Mouse (Mus musculus) gonadal fat pad, adult 2 months (tissue): ENCODE data around the gene Sbds. TPM values are rescaled to one million over a fixed set of nuclear protein-coding genes. Genes with fewer than 3 reads are reported as not detected.

Experiments
- DNase-seq: peaks from one replicate; pipeline ENCODE4 v3.0.0-alpha.2; 2012; ENCODE audit warnings: low read depth
- polyA plus RNA-seq: library from polyadenylated mRNA; depleted of rRNA; stranded (reverse); fragments of >200 nt; gene quantifications from 2 replicates; pipeline ENCODE4 v1.2.3, GENCODE M21; 2012; rRNA removed

Sbds gene
- polyA plus RNA-seq, result 37.0 and 37.5 TPM in 2 replicates

- peak; percentile 67 for DNase-seq
These were observed at the start of gene Sbds, which contains the start of gene Tyw1 for GRCm38 (mm10) chr5:130255017-130255720. Sbds (minus strand) TSS chr5:130255530. Tyw1 (plus strand) TSS chr5:130255619.

GRCm38 (mm10) chr5:130303611-130304010, 48.3 kb upstream of the Sbds start:
- no peak for DNase-seq

GRCm38 (mm10) chr5:130299526-130299925, 44.2 kb upstream of the Sbds start:
- no peak for DNase-seq

- DNase-seq, result no peak
These were observed 43.6 kb upstream of the Sbds start for GRCm38 (mm10) chr5:130298831-130299460.

GRCm38 (mm10) chr5:130296071-130296470, 40.7 kb upstream of the Sbds start:
- no peak for DNase-seq

GRCm38 (mm10) chr5:130294598-130294997, 39.3 kb upstream of the Sbds start:
- DNase-seq, result no peak

- no peak for DNase-seq
These were observed 38.6 kb upstream of the Sbds start for GRCm38 (mm10) chr5:130293941-130294340.

GRCm38 (mm10) chr5:130292976-130293375, 37.6 kb upstream of the Sbds start:
- no peak for DNase-seq

- DNase-seq, result no peak
These were observed 35.4 kb upstream of the Sbds start for GRCm38 (mm10) chr5:130290775-130291174.

- no peak for DNase-seq
These were observed 34.9 kb upstream of the Sbds start for GRCm38 (mm10) chr5:130290242-130290641.

GRCm38 (mm10) chr5:130288106-130288505, 32.8 kb upstream of the Sbds start:
- DNase-seq, result no peak

GRCm38 (mm10) chr5:130283079-130283732, 27.9 kb upstream of the Sbds start:
- DNase-seq, result no peak

- DNase-seq, result no peak
These were observed 22.7 kb upstream of the Sbds start for GRCm38 (mm10) chr5:130278011-130278472.

GRCm38 (mm10) chr5:130275509-130275908, 20.2 kb upstream of the Sbds start:
- no peak for DNase-seq

GRCm38 (mm10) chr5:130273046-130273445, 17.7 kb upstream of the Sbds start:
- DNase-seq, result no peak

- DNase-seq, result no peak
These were observed 17.0 kb upstream of the Sbds start for GRCm38 (mm10) chr5:130272344-130272743.

GRCm38 (mm10) chr5:130268976-130269375, 13.6 kb upstream of the Sbds start:
- no peak for DNase-seq

- no peak for DNase-seq
These were observed 12.0 kb upstream of the Sbds start for GRCm38 (mm10) chr5:130267316-130267715.

GRCm38 (mm10) chr5:130266651-130267050, 11.3 kb upstream of the Sbds start:
- no peak for DNase-seq

- no peak for DNase-seq
These were observed 9.2 kb upstream of the Sbds start for GRCm38 (mm10) chr5:130264433-130265005.

GRCm38 (mm10) chr5:130263454-130263853, 8.1 kb upstream of the Sbds start:
- DNase-seq, result no peak

- DNase-seq, result no peak
These were observed 2.0 kb upstream of the Sbds start for GRCm38 (mm10) chr5:130257303-130257702.
